Mouse (Mus musculus): ENCODE results near the gene Apbb2. TPM values are rescaled to one million over a fixed set of nuclear protein-coding genes. Genes with fewer than 3 reads are reported as not detected.
"Not testable (repeated sequence)": the region's sequence is repeated elsewhere in the genome, so short reads cannot be mapped to it uniquely, and the experiment has no call there.

The Apbb2 gene
- polyA plus RNA-seq, 1 experiment from 2014 or later = 63.9 TPM

DNA sequence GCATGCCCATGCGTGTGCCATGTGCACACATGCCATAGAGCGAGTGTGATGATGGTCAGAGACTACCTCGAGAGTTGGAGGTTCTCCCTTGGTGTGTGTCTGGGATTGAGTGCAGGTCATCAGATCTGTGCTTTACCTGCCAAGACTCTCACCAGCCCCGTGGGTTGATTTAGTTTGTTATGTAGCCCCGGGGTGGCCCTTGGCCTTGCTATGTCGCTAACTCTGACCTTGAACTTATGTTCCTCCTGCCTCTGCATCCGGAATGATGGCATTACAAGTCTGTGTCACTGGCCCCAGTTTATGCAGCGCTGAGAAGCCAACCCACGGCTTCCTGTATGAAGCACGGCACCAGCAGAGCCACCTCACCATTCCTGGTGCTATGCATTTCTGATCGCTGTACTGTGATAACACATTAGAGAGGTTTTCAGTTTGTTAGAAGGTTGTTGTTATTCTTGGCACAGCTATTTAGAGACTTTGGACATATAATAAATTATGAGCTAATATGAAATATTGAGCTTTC lies 324.4 kb downstream of the Apbb2 start:
- Histone ChIP-seq H3K4me3 (no peak overlapping the region), H3K4me2 (replicated peaks) (no peak overlapping the region), H3K27ac (no peak overlapping the region), H3K9me3 (no peaks in the 10 kb centered on the region), H3K4me1 (no peaks in the 10 kb centered on the region), H3K36me3 (peaks cover 7% of the 10 kb centered on the region; the same call in 1 of the 2 replicates), H3K27me3 (no peaks in the 10 kb centered on the region), H3K9ac (no peak overlapping the region)
- WGBS = 88% methylated on average over 11 of the region's 11 CpGs
- no peak for ATAC-seq (ENCODE audit: low FRiP score, low read depth)

DNA sequence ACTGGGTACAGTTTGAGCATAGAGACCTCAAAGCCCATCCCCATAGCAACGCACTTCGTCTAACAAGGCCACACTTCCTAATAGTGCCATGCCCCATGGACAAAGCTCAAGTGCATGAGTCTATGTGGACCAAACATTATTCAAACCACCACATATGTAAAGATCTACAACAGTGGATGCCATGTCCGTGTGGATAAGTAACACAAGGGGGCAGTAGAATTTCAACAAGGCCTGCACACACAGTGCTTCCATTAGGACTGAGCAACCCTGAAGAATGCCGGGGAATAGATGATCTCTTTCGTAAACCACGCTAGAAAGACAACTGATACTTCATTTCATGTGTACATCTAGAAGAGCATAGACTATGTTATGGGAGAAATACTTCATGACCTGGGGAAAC lies 337.8 kb downstream of the Apbb2 start:
- 74% methylated on average over 6 of the region's 6 CpGs for WGBS
- Histone ChIP-seq H3K27me3 (no peaks in the 10 kb centered on the region), H3K36me3 (no peaks in the 10 kb centered on the region), H3K27ac (no peak overlapping the region), H3K4me3 (no peak overlapping the region), H3K4me2 (replicated peaks) (no peak overlapping the region), H3K9me3 (no peaks in the 10 kb centered on the region), H3K9ac (no peak overlapping the region), H3K4me1 (no peaks in the 10 kb centered on the region)
- ATAC-seq (ENCODE audit: low FRiP score, low read depth) = no peak

DNA sequence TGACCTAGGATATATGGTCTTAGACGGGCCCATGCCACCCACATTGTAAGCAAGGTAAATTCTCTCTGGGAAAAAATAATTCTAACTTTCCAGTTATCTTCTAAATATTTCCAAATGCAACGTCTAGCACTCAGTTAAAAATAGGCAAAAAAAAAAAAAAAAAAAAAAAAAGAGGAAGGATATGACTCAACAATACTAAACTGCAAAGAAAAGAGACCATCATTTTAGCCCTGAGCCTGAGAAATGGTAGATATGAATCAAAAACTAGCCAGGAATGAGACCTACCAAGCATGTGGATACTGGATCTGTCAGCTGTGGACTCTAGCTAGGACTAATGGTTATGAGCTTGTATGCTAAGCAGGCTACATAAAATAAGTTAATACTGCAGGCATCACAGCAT lies 338.9 kb downstream of the Apbb2 start:
- WGBS = 72% methylated on average over 2 of the region's 2 CpGs
- no peak overlapping the region for H3K4me3 ChIP-seq
- no peaks in the 10 kb centered on the region for H3K27me3 ChIP-seq
- no peaks in the 10 kb centered on the region for H3K4me1 ChIP-seq
- no peak overlapping the region for H3K27ac ChIP-seq
- H3K9me3 ChIP-seq = no peaks in the 10 kb centered on the region
- ATAC-seq (ENCODE audit: low FRiP score, low read depth) = no peak
- no peak overlapping the region for H3K9ac ChIP-seq
- no peaks in the 10 kb centered on the region for H3K36me3 ChIP-seq
- H3K4me2 ChIP-seq (replicated peaks) = no peak overlapping the region

DNA sequence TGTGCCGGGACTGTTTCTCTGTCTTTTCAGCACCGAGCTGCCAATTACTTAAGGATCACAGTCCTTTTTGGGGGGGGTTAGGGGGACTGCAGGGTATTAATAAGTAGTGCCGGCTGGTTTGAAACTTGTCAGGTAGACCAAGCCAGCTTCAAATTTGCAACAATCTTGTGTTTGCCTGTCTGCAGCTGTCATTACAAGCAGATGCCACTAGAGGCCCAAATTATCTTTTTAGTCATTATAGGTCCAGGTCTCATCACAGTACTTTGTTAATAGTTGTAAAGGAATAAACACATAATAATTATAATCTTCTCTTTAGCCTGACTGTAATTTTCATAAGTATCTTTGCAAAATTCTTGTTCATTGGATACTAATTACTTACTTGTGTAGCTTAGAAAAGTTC lies 344.2 kb downstream of the Apbb2 start:
- WGBS = 47% methylated on average over 3 of the region's 3 CpGs
- no peak overlapping the region for H3K9ac ChIP-seq
- no peaks in the 10 kb centered on the region for H3K27me3 ChIP-seq
- H3K27ac ChIP-seq = no peak overlapping the region
- no peak overlapping the region for H3K4me3 ChIP-seq
- peaks cover 9% of the 10 kb centered on the region for H3K4me1 ChIP-seq
- H3K9me3 ChIP-seq = no peaks in the 10 kb centered on the region
- no peaks in the 10 kb centered on the region for H3K36me3 ChIP-seq
- ATAC-seq (ENCODE audit: low FRiP score, low read depth) = no peak
- H3K4me2 ChIP-seq (replicated peaks) = no peak overlapping the region

DNA sequence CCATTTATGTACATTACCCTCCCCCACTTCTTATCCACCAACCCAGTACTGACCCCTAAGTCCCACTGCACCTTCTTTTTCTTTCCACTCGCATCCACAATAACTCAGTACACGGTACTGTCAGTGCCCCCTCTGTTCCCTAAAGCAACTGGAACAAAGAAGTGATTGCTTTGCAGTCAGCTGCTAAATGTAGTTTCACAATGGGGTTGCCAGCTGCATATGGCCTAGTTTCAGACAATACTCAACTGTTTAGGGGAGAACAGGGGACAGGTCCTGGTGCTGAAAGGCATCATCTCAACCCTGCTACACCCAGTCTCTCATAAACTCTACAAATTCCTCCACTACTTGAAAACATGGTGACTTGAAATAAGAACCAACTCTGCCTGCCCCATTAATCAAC lies 347.4 kb downstream of the Apbb2 start:
- H3K27ac ChIP-seq = no peak overlapping the region
- H3K9me3 ChIP-seq = no peaks in the 10 kb centered on the region
- no peaks in the 10 kb centered on the region for H3K36me3 ChIP-seq
- ATAC-seq (ENCODE audit: low FRiP score, low read depth) = no peak
- no peaks in the 10 kb centered on the region for H3K27me3 ChIP-seq
- no peak overlapping the region for H3K9ac ChIP-seq
- H3K4me1 ChIP-seq = peaks cover 9% of the 10 kb centered on the region
- no peak overlapping the region for H3K4me3 ChIP-seq
- H3K4me2 ChIP-seq (replicated peaks) = no peak overlapping the region
- 77% methylated on average over 2 of the region's 2 CpGs for WGBS

DNA sequence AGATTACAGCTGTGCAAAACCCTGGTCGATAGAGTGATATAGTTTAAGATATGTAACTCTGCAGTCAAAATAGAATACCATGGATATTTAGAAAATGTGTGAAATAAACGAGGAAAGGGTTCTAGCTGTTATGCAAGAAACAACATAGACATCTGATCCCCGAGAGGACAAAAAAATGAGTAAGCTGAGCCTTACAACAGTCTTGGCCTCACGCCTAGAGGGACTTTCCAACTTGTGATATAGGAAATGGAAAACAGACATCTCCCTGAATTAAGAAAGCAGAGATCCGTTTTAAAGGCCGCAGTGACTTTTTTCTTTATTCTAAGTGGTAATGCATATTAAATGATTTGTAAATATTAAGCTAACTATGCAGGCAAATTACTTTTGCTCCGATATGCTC lies 349.0 kb downstream of the Apbb2 start:
- H3K9ac ChIP-seq = no peak overlapping the region
- ATAC-seq (ENCODE audit: low FRiP score, low read depth) = no peak
- H3K36me3 ChIP-seq = no peaks in the 10 kb centered on the region
- no peaks in the 10 kb centered on the region for H3K27me3 ChIP-seq
- H3K4me3 ChIP-seq = no peak overlapping the region
- H3K4me2 ChIP-seq (replicated peaks) = no peak overlapping the region
- peaks cover 9% of the 10 kb centered on the region for H3K4me1 ChIP-seq
- H3K9me3 ChIP-seq = no peaks in the 10 kb centered on the region
- 52% methylated on average over 7 of the region's 7 CpGs for WGBS
- no peak overlapping the region for H3K27ac ChIP-seq

DNA sequence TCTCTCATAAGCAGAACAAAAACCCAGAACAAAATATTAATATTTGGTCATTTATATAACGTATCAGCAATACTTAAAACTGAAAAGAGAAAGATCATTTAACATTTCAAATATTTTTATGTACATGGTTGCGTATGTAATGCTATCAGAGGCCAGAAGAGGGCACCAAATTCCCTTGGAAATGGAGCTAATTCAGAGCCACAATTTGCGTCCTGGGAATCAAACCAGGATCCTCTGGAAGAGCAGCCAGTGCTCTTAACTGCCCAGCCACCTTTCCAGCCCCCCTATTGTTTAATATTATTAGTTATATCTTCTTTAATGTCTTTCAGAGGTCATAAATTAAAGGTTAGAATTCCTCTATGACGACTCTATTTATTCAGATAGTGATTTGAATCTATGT lies 355.2 kb downstream of the Apbb2 start:
- Histone ChIP-seq H3K4me2 (replicated peaks) (no peak overlapping the region), H3K27ac (no peak overlapping the region), H3K27me3 (no peaks in the 10 kb centered on the region), H3K9ac (no peak overlapping the region), H3K4me3 (no peak overlapping the region), H3K4me1 (no peaks in the 10 kb centered on the region), H3K9me3 (no peaks in the 10 kb centered on the region), H3K36me3 (no peaks in the 10 kb centered on the region)
- ATAC-seq (ENCODE audit: low FRiP score, low read depth) = no peak
- 33% methylated on average over 4 of the region's 4 CpGs for WGBS

DNA sequence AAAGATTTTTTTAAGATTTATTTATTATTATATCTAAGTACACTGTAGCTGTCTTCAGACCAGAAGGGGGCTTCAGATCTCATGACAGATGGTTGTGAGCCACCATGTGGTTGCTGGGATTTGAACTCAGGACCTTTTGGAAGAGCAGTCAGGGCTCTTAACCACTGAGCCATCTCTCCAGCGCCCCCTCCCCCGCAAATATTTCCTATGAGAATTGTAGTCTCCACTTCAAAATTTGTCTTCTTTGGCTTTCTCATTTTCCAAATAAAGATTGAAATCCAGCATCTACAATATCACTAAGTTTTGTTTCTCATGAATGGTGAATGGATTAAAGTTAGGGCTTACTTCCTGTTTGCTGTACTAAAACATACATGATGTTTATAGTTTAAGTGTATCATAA lies 356.1 kb downstream of the Apbb2 start:
- Histone ChIP-seq H3K4me1 (no peaks in the 10 kb centered on the region), H3K4me2 (replicated peaks) (no peak overlapping the region), H3K9ac (no peak overlapping the region), H3K27ac (no peak overlapping the region), H3K36me3 (no peaks in the 10 kb centered on the region), H3K9me3 (no peaks in the 10 kb centered on the region), H3K4me3 (no peak overlapping the region), H3K27me3 (no peaks in the 10 kb centered on the region)
- WGBS = 81% methylated on average over 2 of the region's 2 CpGs
- ATAC-seq (ENCODE audit: low FRiP score, low read depth) = no peak

DNA sequence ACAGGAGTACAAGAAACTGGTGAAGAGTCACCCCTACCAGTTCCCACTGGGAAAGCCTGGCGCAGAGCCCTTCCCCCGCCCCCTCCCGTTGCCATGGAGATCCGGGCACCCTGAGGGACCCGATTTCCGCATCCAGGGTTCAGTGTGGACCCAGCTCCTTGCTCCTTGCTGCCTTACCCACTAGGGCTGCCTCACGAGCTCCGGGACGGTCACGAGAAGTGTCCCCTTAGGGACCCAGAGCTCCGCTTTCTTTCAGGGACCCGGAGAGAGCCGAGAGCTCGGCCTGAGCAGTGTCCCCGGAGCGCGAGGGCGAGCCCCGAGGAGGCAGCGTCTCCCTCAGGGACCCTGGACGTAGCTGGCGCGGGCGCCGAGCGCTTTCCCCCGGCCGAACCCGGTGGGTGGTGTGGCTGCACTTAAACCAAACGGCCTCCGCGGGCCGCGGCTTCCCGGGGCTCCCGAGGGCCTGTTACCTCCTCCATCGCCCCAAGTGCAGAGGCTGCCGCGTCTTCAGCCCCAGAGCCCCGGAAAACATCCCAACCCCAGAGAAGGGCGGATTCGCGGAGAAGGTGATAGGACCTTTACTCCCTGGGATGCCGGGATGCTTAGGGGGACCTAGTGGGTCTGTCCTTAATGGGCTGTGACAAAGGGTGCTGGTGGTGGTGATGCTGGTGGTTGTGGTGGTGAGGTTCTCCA lies 358.7 kb downstream of the Apbb2 start, which contains the start of gene Nsun7:
Gene Nsun7 (plus strand): TSS at position 142 of the 693 bp plus-strand sequence.
- WGBS = under 1% methylated on average over 44 of the region's 44 CpGs
- Histone ChIP-seq H3K9me3 (no peaks in the 10 kb centered on the region), H3K27ac (no peak within 1 kb of the TSS), H3K9ac (peak within 1 kb of the TSS; percentile 82), H3K4me2 (replicated peaks) (peak within 1 kb of the TSS; percentile 87), H3K36me3 (no peaks in the 10 kb centered on the region), H3K4me3 (peak within 1 kb of the TSS; percentile 64), H3K4me1 (no peaks in the 10 kb centered on the region), H3K27me3 (no peaks in the 10 kb centered on the region)
- ATAC-seq (ENCODE audit: low FRiP score, low read depth) = peak; percentile 78

DNA sequence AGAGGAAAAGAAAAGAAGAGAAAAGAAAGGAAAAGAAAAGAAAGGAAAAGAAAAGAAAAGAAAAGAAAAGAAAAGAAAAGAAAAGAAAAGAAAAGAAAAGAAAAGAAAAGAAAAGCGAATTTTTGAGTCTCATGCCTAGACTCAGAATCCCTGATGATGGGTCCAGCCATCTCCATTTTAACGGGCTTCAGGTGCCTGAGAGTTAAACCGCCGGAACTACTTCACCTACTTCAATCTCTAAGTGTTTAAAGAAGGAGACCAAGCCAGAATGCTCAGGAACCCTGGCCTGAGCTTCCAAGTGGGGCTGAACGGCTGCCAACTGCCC lies 359.2 kb downstream of the Apbb2 start:
- ATAC-seq (ENCODE audit: low FRiP score, low read depth); H3K27me3 ChIP-seq; H3K36me3 ChIP-seq; H3K4me1 ChIP-seq; H3K27ac ChIP-seq; H3K9me3 ChIP-seq: not testable (repeated sequence)
- Histone ChIP-seq H3K4me3 (peak overlapping the region; percentile 64), H3K4me2 (replicated peaks) (peak overlapping the region; percentile 87), H3K9ac (peak overlapping the region; percentile 82)
- 6% methylated on average over 5 of the region's 5 CpGs for WGBS

DNA sequence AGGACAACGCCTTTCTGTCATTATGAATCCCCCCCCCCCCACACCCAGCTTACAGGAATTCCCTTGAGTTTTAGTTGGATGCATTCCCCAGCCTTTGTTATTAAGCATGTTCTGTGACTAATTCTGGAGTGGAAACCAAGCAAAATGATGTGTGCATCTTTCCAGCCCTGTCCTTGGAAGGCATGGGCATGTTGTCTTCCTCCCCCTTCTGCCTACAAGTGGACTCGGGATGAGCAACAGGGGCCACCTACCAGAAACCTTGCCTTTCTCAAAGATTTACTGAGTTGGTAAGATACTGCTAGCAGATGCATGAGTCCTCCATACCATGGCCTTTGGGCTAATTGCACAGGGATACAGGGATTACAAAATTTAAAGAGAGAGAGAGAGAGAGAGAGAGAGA lies 359.6 kb downstream of the Apbb2 start:
- 74% methylated on average over 2 of the region's 2 CpGs for WGBS
- ATAC-seq (ENCODE audit: low FRiP score, low read depth) = no peak
- no peaks in the 10 kb centered on the region for H3K27me3 ChIP-seq
- H3K4me1 ChIP-seq = no peaks in the 10 kb centered on the region
- no peak overlapping the region for H3K4me2 ChIP-seq (replicated peaks)
- no peaks in the 10 kb centered on the region for H3K36me3 ChIP-seq
- no peak overlapping the region for H3K9ac ChIP-seq
- H3K4me3 ChIP-seq = no peak overlapping the region
- H3K27ac ChIP-seq = no peak overlapping the region
- no peaks in the 10 kb centered on the region for H3K9me3 ChIP-seq

DNA sequence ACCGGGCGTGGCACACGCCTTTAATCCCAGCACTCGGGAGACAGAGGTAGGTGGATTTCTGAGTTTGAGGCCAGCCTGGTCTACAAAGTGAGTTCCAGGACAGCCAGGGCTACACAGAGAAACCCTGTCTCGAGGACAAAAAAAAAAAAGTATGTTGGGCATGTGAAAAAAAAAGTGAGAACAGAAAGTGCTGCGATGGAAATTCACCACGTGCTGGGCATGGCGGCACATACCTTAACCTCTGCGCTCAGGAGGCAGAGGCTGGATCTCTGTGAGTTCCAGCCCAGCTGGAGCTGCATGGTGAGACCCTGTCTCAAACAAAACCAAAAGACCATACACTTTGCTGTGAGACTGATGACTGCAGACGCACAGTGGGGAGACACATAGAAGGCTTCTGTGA lies 363.5 kb downstream of the Apbb2 start:
- H3K27me3 ChIP-seq = no peaks in the 10 kb centered on the region
- H3K4me1 ChIP-seq = no peaks in the 10 kb centered on the region
- no peak overlapping the region for H3K27ac ChIP-seq
- H3K4me3 ChIP-seq = no peak overlapping the region
- no peak overlapping the region for H3K4me2 ChIP-seq (replicated peaks)
- H3K9me3 ChIP-seq = no peaks in the 10 kb centered on the region
- 88% methylated on average over 10 of the region's 10 CpGs for WGBS
- no peaks in the 10 kb centered on the region for H3K36me3 ChIP-seq
- no peak for ATAC-seq (ENCODE audit: low FRiP score, low read depth)
- no peak overlapping the region for H3K9ac ChIP-seq

DNA sequence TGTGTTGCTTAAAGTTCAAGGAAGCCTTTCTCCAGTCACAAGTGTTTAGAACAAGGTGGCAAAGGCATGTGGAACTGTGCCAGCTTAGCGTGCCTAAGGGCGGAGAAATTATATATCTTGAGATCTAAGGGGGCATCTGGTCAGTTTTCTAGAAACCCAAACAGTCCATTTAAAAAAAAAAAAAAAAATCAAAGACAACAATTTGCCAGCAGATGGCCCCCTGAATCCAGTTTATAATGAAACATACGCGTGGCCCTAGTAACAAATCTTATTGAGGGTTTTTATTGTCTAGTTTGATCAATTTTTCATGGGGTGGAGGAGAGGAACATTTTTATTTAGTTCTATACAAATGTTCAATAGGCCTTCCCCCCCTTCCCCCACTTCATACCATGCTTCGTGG lies 365.4 kb downstream of the Apbb2 start:
- H3K9ac ChIP-seq = no peak overlapping the region
- no peak overlapping the region for H3K4me3 ChIP-seq
- no peak overlapping the region for H3K4me2 ChIP-seq (replicated peaks)
- ATAC-seq (ENCODE audit: low FRiP score, low read depth) = no peak
- H3K27me3 ChIP-seq = no peaks in the 10 kb centered on the region
- H3K36me3 ChIP-seq = no peaks in the 10 kb centered on the region
- H3K9me3 ChIP-seq = no peaks in the 10 kb centered on the region
- no peaks in the 10 kb centered on the region for H3K4me1 ChIP-seq
- H3K27ac ChIP-seq = no peak overlapping the region
- WGBS = 60% methylated on average over 5 of the region's 5 CpGs

Measured in limb, embryonic 13.5 days (tissue).